Mouse (Mus musculus) cerebellum, postnatal 4 days (tissue): ENCODE results near the gene Gpx8.
"Not testable (repeated sequence)": the region's sequence is repeated elsewhere in the genome, so short reads cannot be mapped to it uniquely, and the experiment has no call there.

ENCODE experiments used
- DNase-seq, 2 experiments: peaks; one replicate each; pipeline ENCODE4 v3.0.0; 2022; ENCODE audit warnings: low spot score in 2 of 2, mixed read lengths in 1 of 2

Gene Gpx8

GRCm38 (mm10) chr13:113023274-113024143 is 22.7 kb downstream of the Gpx8 start:
- DNase-seq = no peak

GRCm38 (mm10) chr13:113022467-113022866 is 23.7 kb downstream of the Gpx8 start:
- DNase-seq = no peak

- no peak for DNase-seq
Measured at GRCm38 (mm10) chr13:113021521-113021920, 24.7 kb downstream of the Gpx8 start.

- DNase-seq = not testable (repeated sequence)
Measured at GRCm38 (mm10) chr13:113013174-113013953, 32.8 kb downstream of the Gpx8 start.

GRCm38 (mm10) chr13:113012683-113013082 is 33.5 kb downstream of the Gpx8 start:
- no peak for DNase-seq

- DNase-seq = no peak
Measured at GRCm38 (mm10) chr13:113000576-113001318, 45.5 kb downstream of the Gpx8 start.

GRCm38 (mm10) chr13:113000090-113000489 is 46.1 kb downstream of the Gpx8 start:
- no peak for DNase-seq

- DNase-seq = no peak
Measured at GRCm38 (mm10) chr13:112998427-112999201, 47.6 kb downstream of the Gpx8 start.

GRCm38 (mm10) chr13:112997369-112997768 is 48.8 kb downstream of the Gpx8 start:
- no peak for DNase-seq

- no peak for DNase-seq
Measured at GRCm38 (mm10) chr13:112996407-112996806, 49.8 kb downstream of the Gpx8 start.

GRCm38 (mm10) chr13:112994191-112994590 is 52.0 kb downstream of the Gpx8 start:
- DNase-seq = peak in 1 of 2 experiments; percentile 67

- peak in 1 of 2 experiments; percentile 27 for DNase-seq
Measured at GRCm38 (mm10) chr13:112993531-112994152, 52.6 kb downstream of the Gpx8 start, which contains the start of gene Mcidas. Gene Mcidas (plus strand): TSS chr13:112993845.
